Mouse (Mus musculus) forebrain, embryonic 15.5 days (tissue): ENCODE data around the gene Sirt7. TPM values are rescaled to one million over a fixed set of nuclear protein-coding genes. Genes with fewer than 3 reads are reported as not detected.

Source experiments
- microRNA-seq: library from miRNA; unstranded; fragments of <30 nt; microRNA quantifications from one replicate; pipeline ENCODE4, GENCODE M21; 2016
- polyA plus RNA-seq: library from polyadenylated mRNA; unstranded; fragments of >200 nt; fragmentation: Nextera tagmentation; extraction: Ambion mirVana; gene quantifications from 2 replicates; pipeline ENCODE4 v1.2.1, GENCODE M21; 2015

The Sirt7 gene
- polyA plus RNA-seq, 1 experiment from 2014 or later = 51.4 TPM

Small RNA genes lying within 50 kb of the gene (microRNA-seq; reads per million reads assigned to microRNA genes)
- 2.0 reads per million for gene Mir6936

Other genes starting within 250 kb of the Sirt7 start
- gene Faap100, start 246.5 kb downstream of the Sirt7 start, polyA plus RNA-seq = 72.1 and 74.1 TPM in 2 replicates
- 34.8 and 35.2 TPM in 2 replicates for gene Nploc4, start 187.5 kb downstream of the Sirt7 start, polyA plus RNA-seq
- gene Tspan10, start 182.6 kb downstream of the Sirt7 start, polyA plus RNA-seq = not detected in 2 replicates
- 0.18 TPM in 1 of 2 replicates, not detected in the other for gene Pde6g, start 171.7 kb downstream of the Sirt7 start, polyA plus RNA-seq
- 11.1 and 12.0 TPM in 2 replicates for gene Oxld1, start 167.2 kb downstream of the Sirt7 start, polyA plus RNA-seq
- 25.2 and 29.9 TPM in 2 replicates for gene Ccdc137, start 167.1 kb downstream of the Sirt7 start, polyA plus RNA-seq
- gene Arl16, start 157.6 kb downstream of the Sirt7 start, polyA plus RNA-seq = 49.1 and 50.8 TPM in 2 replicates
- 111 and 113 TPM in 2 replicates for gene Mrpl12, start 140.6 kb downstream of the Sirt7 start, polyA plus RNA-seq
- 27.0 and 32.9 TPM in 2 replicates for gene Slc25a10, start 133.4 kb downstream of the Sirt7 start, polyA plus RNA-seq
- 0.09 TPM in 2 replicates for gene Gcgr, start 94.5 kb downstream of the Sirt7 start, polyA plus RNA-seq
- gene Mcrip1, start 75.5 kb downstream of the Sirt7 start, polyA plus RNA-seq = 242 and 245 TPM in 2 replicates
- gene Ppp1r27, start 74.1 kb downstream of the Sirt7 start, polyA plus RNA-seq = 0.23 TPM in 1 of 2 replicates, not detected in the other
- 234 and 239 TPM in 2 replicates for gene P4hb, start 52.0 kb downstream of the Sirt7 start, polyA plus RNA-seq
- gene Arhgdia, start 43.6 kb downstream of the Sirt7 start, polyA plus RNA-seq = 464 TPM in 2 replicates
- gene Alyref, start 26.9 kb downstream of the Sirt7 start, polyA plus RNA-seq = 372 and 388 TPM in 2 replicates
- 199 and 205 TPM in 2 replicates for gene Anapc11, start 26.8 kb downstream of the Sirt7 start, polyA plus RNA-seq
- 0.51 and 0.65 TPM in 2 replicates for gene Npb, start 16.8 kb downstream of the Sirt7 start, polyA plus RNA-seq
- 167 and 174 TPM in 2 replicates for gene Pcyt2, start 7.3 kb downstream of the Sirt7 start, polyA plus RNA-seq
- 42.1 and 44.1 TPM in 2 replicates for gene Mafg, start 8.4 kb upstream of the Sirt7 start, polyA plus RNA-seq
- gene Pycr1, start 18.5 kb upstream of the Sirt7 start, polyA plus RNA-seq = 30.9 and 35.3 TPM in 2 replicates
- gene Myadml2, start 22.9 kb upstream of the Sirt7 start, polyA plus RNA-seq = 0.47 TPM in 1 of 2 replicates, not detected in the other
- gene Notum, start 35.9 kb upstream of the Sirt7 start, polyA plus RNA-seq = 0.46 and 1.1 TPM in 2 replicates
- gene Aspscr1, start 47.7 kb upstream of the Sirt7 start, polyA plus RNA-seq = 144 and 154 TPM in 2 replicates
- 97.9 and 103 TPM in 2 replicates for gene Cenpx, start 88.5 kb upstream of the Sirt7 start, polyA plus RNA-seq
- 94.1 and 94.8 TPM in 2 replicates for gene Lrrc45, start 88.7 kb upstream of the Sirt7 start, polyA plus RNA-seq
- 245 and 251 TPM in 2 replicates for gene Rac3, start 96.2 kb upstream of the Sirt7 start, polyA plus RNA-seq
- gene Dcxr, start 102.0 kb upstream of the Sirt7 start, polyA plus RNA-seq = 9.0 and 9.3 TPM in 2 replicates
- gene Cbr2, start 106.9 kb upstream of the Sirt7 start, polyA plus RNA-seq = 0.64 and 0.69 TPM in 2 replicates
- 1.8 and 2.4 TPM in 2 replicates for gene Hmga1b, start 137.6 kb upstream of the Sirt7 start, polyA plus RNA-seq
- gene Rfng, start 159.0 kb upstream of the Sirt7 start, polyA plus RNA-seq = 88.5 and 94.5 TPM in 2 replicates
- gene Gps1, start 159.0 kb upstream of the Sirt7 start, polyA plus RNA-seq = 276 and 287 TPM in 2 replicates
- 50.0 and 50.1 TPM in 2 replicates for gene Dus1l, start 171.2 kb upstream of the Sirt7 start, polyA plus RNA-seq
- 78.3 and 80.6 TPM in 2 replicates for gene Fasn, start 199.3 kb upstream of the Sirt7 start, polyA plus RNA-seq